Mouse (Mus musculus): ENCODE results near the gene Plekha5. TPM values are rescaled to one million over a fixed set of nuclear protein-coding genes. Genes with fewer than 3 reads are reported as not detected.

Gene Plekha5
- polyA plus RNA-seq, 1 experiment from 2014 or later = 4.8 TPM

DNA sequence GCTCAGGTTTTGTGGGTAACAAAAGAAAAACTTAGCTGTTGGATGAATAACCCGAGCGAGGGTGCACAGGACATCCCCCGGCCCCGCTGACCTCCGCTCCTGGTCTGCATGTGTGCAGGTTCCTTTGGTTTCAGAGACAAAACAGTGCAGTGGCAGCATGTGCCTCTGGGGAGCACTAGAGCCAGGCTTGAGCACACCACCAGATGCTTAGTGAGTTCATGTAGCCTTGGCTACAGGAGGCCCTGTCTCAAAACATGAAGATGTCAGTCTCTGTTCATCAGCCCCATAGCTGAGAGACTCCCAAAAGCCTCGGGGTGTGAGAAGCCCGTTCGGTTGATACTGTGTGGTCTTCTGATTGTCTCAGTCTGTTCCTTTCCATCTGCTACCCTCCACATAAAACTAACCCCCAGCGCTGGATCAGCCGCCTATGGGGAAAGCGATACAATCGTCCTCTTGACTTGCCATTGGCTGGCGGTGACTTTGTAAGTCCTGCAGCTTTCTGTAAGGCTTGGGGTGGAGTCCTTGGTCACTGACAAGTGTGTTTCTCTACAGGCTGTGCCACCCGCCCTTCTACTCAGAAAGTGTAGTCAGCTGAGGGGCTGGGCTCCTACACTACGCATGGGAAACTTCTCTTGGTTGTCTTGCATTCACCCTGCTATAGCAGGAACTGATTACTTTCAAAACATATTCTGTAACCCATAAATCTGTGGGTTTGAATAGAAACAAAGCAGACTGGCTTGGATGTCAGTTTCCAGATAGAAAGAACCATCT lies 32.7 kb downstream of the Plekha5 start:
- H3K27me3 ChIP-seq = no peaks in the 10 kb centered on the region
- H3K4me3 ChIP-seq (replicated peaks) = no peak overlapping the region
- no peak overlapping the region for H3K27ac ChIP-seq
- no peaks in the 10 kb centered on the region for H3K36me3 ChIP-seq
- WGBS (ENCODE audit: insufficient replicate concordance) = 80% methylated on average over 15 of the region's 15 CpGs
- ATAC-seq (ENCODE audit: low read depth) = no peak
- H3K9ac ChIP-seq = no peak overlapping the region
- no peaks in the 10 kb centered on the region for H3K9me3 ChIP-seq (replicated peaks)
- no peak for DNase-seq
- no peaks in the 10 kb centered on the region for H3K4me1 ChIP-seq (replicated peaks)
- H3K4me2 ChIP-seq = no peak overlapping the region

- Histone ChIP-seq H3K36me3 (no peaks in the 10 kb centered on the region), H3K4me2 (no peak overlapping the region), H3K4me1 (replicated peaks) (no peaks in the 10 kb centered on the region), H3K9me3 (replicated peaks) (no peaks in the 10 kb centered on the region), H3K9ac (no peak overlapping the region), H3K27me3 (no peaks in the 10 kb centered on the region), H3K27ac (no peak overlapping the region), H3K4me3 (replicated peaks) (no peak overlapping the region)
- WGBS (ENCODE audit: insufficient replicate concordance) = 70% methylated on average over 7 of the region's 7 CpGs
- ATAC-seq (ENCODE audit: low read depth) = no peak
- DNase-seq = no peak
Observed at GRCm38 (mm10) chr6:140460398-140460797, 36.5 kb downstream of the Plekha5 start.

DNA sequence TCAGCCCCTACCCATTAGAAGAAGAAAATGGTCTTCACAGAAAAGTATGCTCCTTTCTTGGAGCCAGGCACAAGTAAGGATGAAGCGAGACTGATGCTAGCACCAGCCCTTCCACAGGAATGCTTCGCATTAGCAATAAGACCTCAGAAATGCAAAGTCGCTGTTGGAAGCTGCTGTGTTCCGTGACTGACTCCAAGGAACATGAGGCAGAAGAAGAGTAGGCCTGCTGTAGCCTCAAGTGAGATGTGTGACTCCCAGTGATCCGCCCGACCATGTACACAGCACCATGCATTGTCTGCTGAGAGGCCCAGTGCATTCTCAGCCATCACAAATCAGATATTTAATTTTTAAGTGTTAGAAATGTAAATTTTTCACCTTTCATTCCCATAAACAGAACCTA lies 41.0 kb downstream of the Plekha5 start:
- Histone ChIP-seq H3K4me1 (replicated peaks) (peaks cover 6% of the 10 kb centered on the region), H3K4me3 (replicated peaks) (no peak overlapping the region), H3K27ac (no peak overlapping the region), H3K9ac (no peak overlapping the region), H3K9me3 (replicated peaks) (no peaks in the 10 kb centered on the region), H3K27me3 (no peaks in the 10 kb centered on the region), H3K4me2 (no peak overlapping the region), H3K36me3 (no peaks in the 10 kb centered on the region)
- WGBS (ENCODE audit: insufficient replicate concordance) = 69% methylated on average over 6 of the region's 6 CpGs
- ATAC-seq (ENCODE audit: low read depth) (no peak), DNase-seq (no peak)

- Histone ChIP-seq H3K4me3 (replicated peaks) (no peak overlapping the region), H3K9me3 (replicated peaks) (no peaks in the 10 kb centered on the region), H3K36me3 (no peaks in the 10 kb centered on the region), H3K27ac (no peak overlapping the region), H3K4me2 (no peak overlapping the region), H3K4me1 (replicated peaks) (peaks cover 6% of the 10 kb centered on the region), H3K27me3 (no peaks in the 10 kb centered on the region), H3K9ac (no peak overlapping the region)
- WGBS (ENCODE audit: insufficient replicate concordance) = 50% methylated on average over 9 of the region's 9 CpGs
- DNase-seq (no peak), ATAC-seq (ENCODE audit: low read depth) (no peak; the same call in 1 of the 2 replicates)
Observed at GRCm38 (mm10) chr6:140465946-140466646, 42.2 kb downstream of the Plekha5 start.

GRCm38 (mm10) chr6:140466841-140467240 lies 43.0 kb downstream of the Plekha5 start:
- Histone ChIP-seq H3K9ac (no peak overlapping the region), H3K4me3 (replicated peaks) (no peak overlapping the region), H3K9me3 (replicated peaks) (no peaks in the 10 kb centered on the region), H3K27me3 (no peaks in the 10 kb centered on the region), H3K4me2 (no peak overlapping the region), H3K36me3 (no peaks in the 10 kb centered on the region), H3K4me1 (replicated peaks) (peaks cover 6% of the 10 kb centered on the region), H3K27ac (no peak overlapping the region)
- WGBS (ENCODE audit: insufficient replicate concordance) = 82% methylated on average over 6 of the region's 6 CpGs
- no peak for DNase-seq
- ATAC-seq (ENCODE audit: low read depth) = no peak

- H3K36me3 ChIP-seq = no peaks in the 10 kb centered on the region
- no peak overlapping the region for H3K4me2 ChIP-seq
- ATAC-seq (ENCODE audit: low read depth) (no peak), DNase-seq (no peak)
- no peak overlapping the region for H3K27ac ChIP-seq
- peaks cover 6% of the 10 kb centered on the region for H3K4me1 ChIP-seq (replicated peaks)
- no peak overlapping the region for H3K9ac ChIP-seq
- no peaks in the 10 kb centered on the region for H3K9me3 ChIP-seq (replicated peaks)
- WGBS (ENCODE audit: insufficient replicate concordance) = 80% methylated on average over 12 of the region's 12 CpGs
- no peaks in the 10 kb centered on the region for H3K27me3 ChIP-seq
- no peak overlapping the region for H3K4me3 ChIP-seq (replicated peaks)
Observed at GRCm38 (mm10) chr6:140467851-140468250, 44.0 kb downstream of the Plekha5 start.

DNA sequence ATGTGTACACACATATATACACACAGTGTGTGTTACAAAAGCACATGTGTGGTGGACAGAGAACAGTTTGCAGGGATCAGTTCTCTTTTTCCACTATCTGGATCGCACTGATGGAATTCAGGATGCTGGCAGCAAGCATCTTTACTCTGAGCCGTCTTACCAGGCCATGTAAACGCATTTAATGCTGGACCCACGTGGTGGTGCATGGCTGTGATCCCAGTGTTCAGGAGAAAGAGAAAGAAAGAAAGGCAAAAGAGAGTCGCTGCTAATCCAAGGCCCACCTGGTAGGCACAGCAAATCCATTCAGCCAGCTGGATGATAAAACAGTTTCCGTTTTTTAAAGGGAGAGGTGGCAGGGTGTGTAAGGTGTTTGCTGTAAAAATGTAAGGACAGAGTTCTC lies 45.9 kb downstream of the Plekha5 start:
- Histone ChIP-seq H3K36me3 (no peaks in the 10 kb centered on the region), H3K9ac (no peak overlapping the region), H3K4me3 (replicated peaks) (no peak overlapping the region), H3K9me3 (replicated peaks) (no peaks in the 10 kb centered on the region), H3K27me3 (no peaks in the 10 kb centered on the region), H3K4me2 (no peak overlapping the region), H3K27ac (no peak overlapping the region), H3K4me1 (replicated peaks) (peaks cover 6% of the 10 kb centered on the region)
- 69% methylated on average over 6 of the region's 6 CpGs for WGBS (ENCODE audit: insufficient replicate concordance)
- ATAC-seq (ENCODE audit: low read depth) (no peak), DNase-seq (no peak)

DNA sequence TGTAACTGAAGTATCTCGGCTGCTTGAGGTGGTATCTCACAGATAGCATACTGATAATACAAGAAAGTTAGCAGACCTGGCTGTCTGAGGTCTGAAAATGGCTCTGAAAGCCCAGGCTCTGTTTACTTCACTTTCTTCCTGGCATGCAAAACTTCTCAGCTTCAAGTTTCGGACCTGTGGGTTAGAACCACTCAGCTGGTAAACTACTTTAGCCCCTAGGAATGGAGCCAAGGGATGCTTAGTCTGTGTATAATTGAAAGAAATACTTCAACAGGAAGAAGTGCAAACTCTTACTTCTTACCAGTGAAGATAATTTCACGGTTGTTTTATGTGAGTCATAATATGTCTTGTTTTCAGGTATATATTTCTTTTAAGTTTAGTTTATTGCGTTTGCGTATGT lies 47.9 kb downstream of the Plekha5 start:
- H3K36me3 ChIP-seq = no peaks in the 10 kb centered on the region
- H3K4me3 ChIP-seq (replicated peaks) = no peak overlapping the region
- H3K9ac ChIP-seq = no peak overlapping the region
- no peak overlapping the region for H3K4me2 ChIP-seq
- H3K4me1 ChIP-seq (replicated peaks) = no peaks in the 10 kb centered on the region
- WGBS (ENCODE audit: insufficient replicate concordance) = 73% methylated on average over 5 of the region's 5 CpGs
- no peak for DNase-seq
- H3K9me3 ChIP-seq (replicated peaks) = no peaks in the 10 kb centered on the region
- no peak for ATAC-seq (ENCODE audit: low read depth)
- H3K27me3 ChIP-seq = no peaks in the 10 kb centered on the region
- no peak overlapping the region for H3K27ac ChIP-seq

DNA sequence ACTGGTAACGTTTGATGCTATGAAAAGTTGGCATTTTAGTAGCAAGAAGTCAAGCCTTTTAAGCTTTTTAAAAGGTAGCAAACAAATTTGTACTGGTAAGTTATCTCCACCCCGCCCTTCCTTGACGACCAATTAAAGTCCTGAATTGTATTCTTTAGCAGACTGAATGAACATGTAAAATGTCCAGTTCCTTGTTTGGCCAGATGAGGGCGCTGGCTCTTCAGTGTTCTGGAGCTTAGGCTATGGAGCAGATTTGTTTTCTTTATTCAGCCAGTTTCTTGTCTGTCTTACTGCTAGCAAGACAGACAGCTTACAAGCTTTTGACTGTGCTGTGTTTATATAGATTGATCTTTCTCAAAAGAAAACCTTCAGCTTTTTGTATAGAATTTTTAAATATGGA lies 48.5 kb downstream of the Plekha5 start:
- ATAC-seq (ENCODE audit: low read depth) = no peak

DNA sequence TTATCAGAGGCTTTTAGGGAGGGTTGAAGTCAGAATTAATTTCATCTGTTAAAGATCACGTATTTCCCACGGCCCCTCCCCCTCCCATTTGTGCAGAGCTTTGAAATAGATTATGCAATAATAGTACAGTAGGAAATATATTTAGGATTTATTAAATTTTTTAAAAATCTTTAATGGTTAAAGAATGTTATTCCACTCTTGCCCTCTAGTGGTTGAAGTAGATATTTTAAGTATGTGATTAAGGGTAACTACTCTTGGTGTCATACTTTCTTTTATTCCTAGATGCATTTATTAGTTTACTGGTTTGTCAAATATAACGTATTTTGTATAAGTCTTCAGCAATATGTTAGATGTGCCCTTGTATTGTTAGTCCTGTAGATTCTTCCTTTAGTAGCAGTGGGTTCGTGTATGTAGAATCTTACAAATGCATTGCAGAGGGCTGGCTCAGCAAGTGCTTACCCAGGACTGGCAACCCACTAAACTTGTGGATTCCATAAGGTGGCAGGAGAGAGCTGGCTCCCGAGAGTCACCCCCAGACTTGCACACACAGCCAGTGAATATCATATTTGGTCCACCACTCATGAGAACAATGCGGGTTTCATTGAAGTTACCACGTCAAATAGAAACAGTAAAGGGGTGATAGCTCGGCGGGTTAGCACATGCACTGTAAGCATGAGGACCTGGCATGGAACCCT lies 51.7 kb downstream of the Plekha5 start:
- no peaks in the 10 kb centered on the region for H3K27me3 ChIP-seq
- no peak overlapping the region for H3K4me3 ChIP-seq (replicated peaks)
- DNase-seq (no peak), ATAC-seq (ENCODE audit: low read depth) (no peak)
- H3K27ac ChIP-seq = no peak overlapping the region
- WGBS (ENCODE audit: insufficient replicate concordance) = 69% methylated on average over 9 of the region's 9 CpGs
- no peaks in the 10 kb centered on the region for H3K9me3 ChIP-seq (replicated peaks)
- no peak overlapping the region for H3K9ac ChIP-seq
- H3K4me2 ChIP-seq = no peak overlapping the region
- no peaks in the 10 kb centered on the region for H3K36me3 ChIP-seq
- no peaks in the 10 kb centered on the region for H3K4me1 ChIP-seq (replicated peaks)

More for the DNA sequence above, 48.5 kb downstream of the Plekha5 start:
- Histone ChIP-seq H3K27me3 (no peaks in the 10 kb centered on the region), H3K9ac (no peak overlapping the region), H3K27ac (no peak overlapping the region), H3K36me3 (no peaks in the 10 kb centered on the region), H3K4me1 (replicated peaks) (no peaks in the 10 kb centered on the region), H3K9me3 (replicated peaks) (no peaks in the 10 kb centered on the region), H3K4me2 (no peak overlapping the region), H3K4me3 (replicated peaks) (no peak overlapping the region)
- WGBS (ENCODE audit: insufficient replicate concordance) = 39% methylated on average over 4 of the region's 4 CpGs
- peak; percentile 3 for DNase-seq

DNA sequence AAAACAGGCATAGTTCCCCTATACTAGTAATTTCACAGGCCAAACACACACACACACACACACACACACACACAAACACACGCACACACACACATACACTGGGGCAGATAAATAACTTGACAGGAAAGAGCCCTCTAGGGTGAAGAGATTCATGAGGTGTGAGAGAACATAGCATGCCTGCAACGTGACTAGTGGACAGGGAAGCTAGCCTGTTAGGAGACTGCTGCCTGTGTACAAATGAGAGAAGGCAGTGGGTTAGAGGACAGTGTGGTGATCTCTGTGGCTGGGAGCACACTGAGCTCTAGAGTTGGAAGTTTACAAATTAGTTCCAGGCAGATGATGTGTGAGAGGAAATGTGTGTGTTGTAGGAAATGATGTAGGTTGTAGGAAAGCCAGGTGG lies 53.1 kb downstream of the Plekha5 start:
- Histone ChIP-seq H3K9me3 (replicated peaks) (no peaks in the 10 kb centered on the region), H3K27ac (no peak overlapping the region), H3K4me3 (replicated peaks) (no peak overlapping the region), H3K9ac (no peak overlapping the region), H3K27me3 (no peaks in the 10 kb centered on the region), H3K4me2 (no peak overlapping the region), H3K36me3 (no peaks in the 10 kb centered on the region), H3K4me1 (replicated peaks) (no peaks in the 10 kb centered on the region; the same call in 1 of the 2 replicates)
- 42% methylated on average over 2 of the region's 2 CpGs for WGBS (ENCODE audit: insufficient replicate concordance)
- DNase-seq = no peak
- ATAC-seq (ENCODE audit: low read depth) = no peak

All from liver, embryonic 13.5 days (tissue).